ENCODE assay signal across 8 mouse cellular contexts in genomic region chr2:37452376-37452760, GRCm38 (mm10). TPM values are rescaled to one million over a fixed set of nuclear protein-coding genes. Genes with fewer than 3 reads are reported as not detected.
DNase-seq lines count a peak whose midpoint lies in the region; ATAC-seq and TF ChIP-seq lines count a peak whose summit lies in the region.

No protein-coding gene starts in this region.

- H3K27me3 ChIP-seq in neural tube, embryonic 11.5 days (ENCODE audit: control insufficient read depth, insufficient read depth, low read length) = no peaks in the 10 kb centered on the region
- H3K27me3 ChIP-seq in hindbrain, postnatal 0 days (ENCODE audit: insufficient read depth, low read length) = no peaks in the 10 kb centered on the region

- TF ChIP-seq CTCF in hindbrain, postnatal 0 days (IDR thresholded peaks at IDR 0.05; ENCODE audit: low read depth) = no peak

- peaks cover 5% of the 10 kb centered on the region for H3K4me1 ChIP-seq in neural tube, embryonic 11.5 days (ENCODE audit: control insufficient read depth, insufficient read depth, low read length)
- peaks cover 3% of the 10 kb centered on the region; the same call in 1 of the 2 replicates for H3K4me1 ChIP-seq in hindbrain, postnatal 0 days (ENCODE audit: insufficient read depth, low read length)

- DNase-seq in cerebellum, adult 9-10 months = peak; percentile 59
- DNase-seq in cerebellum, postnatal 4 days (ENCODE audit: low spot score in 2 of 2) = no peak
- DNase-seq in neural tube, embryonic 11.5 days (ENCODE audit: low spot score) = no peak
- DNase-seq in neural tube, embryonic 10.5 days (ENCODE audit: extremely low spot score, low spot score) = no peak
- DNase-seq in hindbrain, postnatal 0 days (ENCODE audit: low spot score) = peak; percentile 12
- no peak for DNase-seq in layer of hippocampus, adult 11-12 months (ENCODE audit: low spot score)
- no peak for DNase-seq in cerebellum, adult 8-10 months

- H3K36me3 ChIP-seq in neural tube, embryonic 11.5 days (ENCODE audit: control insufficient read depth, insufficient read depth, low read length) = no peaks in the 10 kb centered on the region
- no peaks in the 10 kb centered on the region for H3K36me3 ChIP-seq in hindbrain, postnatal 0 days (ENCODE audit: insufficient read depth, low read length)

- H3K9me3 ChIP-seq in neural tube, embryonic 11.5 days (ENCODE audit: control insufficient read depth, low read length) = no peaks in the 10 kb centered on the region
- no peaks in the 10 kb centered on the region for H3K9me3 ChIP-seq in hindbrain, postnatal 0 days (ENCODE audit: low read length)

- WGBS in neural tube, embryonic 11.5 days = under 1% methylated on average over 15 of the region's 24 CpGs
- WGBS in hindbrain, postnatal 0 days = under 1% methylated on average over 14 of the region's 24 CpGs

- H3K9ac ChIP-seq in neural tube, embryonic 11.5 days (ENCODE audit: low read length) = peak overlapping the region; percentile 91
- peak overlapping the region; percentile 94 for H3K9ac ChIP-seq in hindbrain, postnatal 0 days (replicated peaks; ENCODE audit: low read length)

- peak; percentile 85 for ATAC-seq in neural tube, embryonic 11.5 days (ENCODE audit: insufficient read depth, low FRiP score, low TSS enrichment)
- ATAC-seq in hindbrain, postnatal 0 days = peak; percentile 91
- 0 out of 2 replicates have a peak, but pooled peaks have one; percentile 9 for ATAC-seq in monocyte, adult 5-6 weeks (replicated peaks; ENCODE audit: insufficient number of reproducible peaks, low FRiP score, low TSS enrichment, poor library complexity, severe bottlenecking)

- peak overlapping the region; percentile 86 for H3K4me2 ChIP-seq in neural tube, embryonic 11.5 days (ENCODE audit: low read depth)
- peak overlapping the region; percentile 66 for H3K4me2 ChIP-seq in hindbrain, postnatal 0 days (ENCODE audit: low read depth, low read length)

- peak overlapping the region; percentile 70 for H3K27ac ChIP-seq in neural tube, embryonic 11.5 days (ENCODE audit: low read depth, low read length)
- peak overlapping the region; percentile 91 for H3K27ac ChIP-seq in hindbrain, postnatal 0 days

- peak overlapping the region; percentile 92 for H3K4me3 ChIP-seq in neural tube, embryonic 11.5 days (ENCODE audit: low read depth, low read length)
- peak overlapping the region; percentile 93 for H3K4me3 ChIP-seq in hindbrain, postnatal 0 days (ENCODE audit: low read length)

RNA-seq across cellular contexts. Expression of gene Rabgap1, which starts 9.3 kb away (rescaled TPM):
- 38.7 and 44.9 TPM in 2 replicates for polyA plus RNA-seq in neural tube, embryonic 11.5 days (2014; fragmentation: Nextera tagmentation; extraction: Ambion mirVana)
- 55.2 and 60.8 TPM in 2 replicates for total RNA-seq in hindbrain, postnatal 0 days (2014; rRNA removed)
- 46.9 and 51.0 TPM in 2 replicates for polyA plus RNA-seq in hindbrain, postnatal 0 days (2015; fragmentation: Nextera tagmentation; extraction: Ambion mirVana)
- 36.5 to 57.2 TPM (median 42.7 TPM) in 3 replicates for total RNA-seq in monocyte, adult 5-6 weeks (2017)

RNA-seq across cellular contexts. Expression of gene Zbtb6, which starts 9.4 kb away (rescaled TPM):
- 7.1 and 7.7 TPM in 2 replicates for polyA plus RNA-seq in neural tube, embryonic 11.5 days (2014; fragmentation: Nextera tagmentation; extraction: Ambion mirVana)
- total RNA-seq in hindbrain, postnatal 0 days (2014; rRNA removed) = 23.5 and 24.5 TPM in 2 replicates
- 6.6 and 7.7 TPM in 2 replicates for polyA plus RNA-seq in hindbrain, postnatal 0 days (2015; fragmentation: Nextera tagmentation; extraction: Ambion mirVana)
- total RNA-seq in monocyte, adult 5-6 weeks (2017) = 34.4 to 36.5 TPM (median 35.6 TPM) in 3 replicates

RNA-seq across cellular contexts. Expression of gene Zbtb26, which starts 9.4 kb away (rescaled TPM):
- polyA plus RNA-seq in neural tube, embryonic 11.5 days (2014; fragmentation: Nextera tagmentation; extraction: Ambion mirVana) = 13.0 and 13.3 TPM in 2 replicates
- 9.8 and 13.4 TPM in 2 replicates for total RNA-seq in hindbrain, postnatal 0 days (2014; rRNA removed)
- 2.0 and 2.4 TPM in 2 replicates for polyA plus RNA-seq in hindbrain, postnatal 0 days (2015; fragmentation: Nextera tagmentation; extraction: Ambion mirVana)
- total RNA-seq in monocyte, adult 5-6 weeks (2017) = 10.5 to 20.5 TPM (median 13.9 TPM) in 3 replicates

RNA-seq across cellular contexts. Expression of gene Rc3h2, which starts 29.7 kb away (rescaled TPM):
- polyA plus RNA-seq in neural tube, embryonic 11.5 days (2014; fragmentation: Nextera tagmentation; extraction: Ambion mirVana) = 21.4 and 24.1 TPM in 2 replicates
- 43.0 and 47.9 TPM in 2 replicates for total RNA-seq in hindbrain, postnatal 0 days (2014; rRNA removed)
- 10.7 and 11.3 TPM in 2 replicates for polyA plus RNA-seq in hindbrain, postnatal 0 days (2015; fragmentation: Nextera tagmentation; extraction: Ambion mirVana)
- total RNA-seq in monocyte, adult 5-6 weeks (2017) = 48.1 to 72.0 TPM (median 49.0 TPM) in 3 replicates

Comparison
In these comparisons a context has a peak if more than half of its experiments do, and no peak if none do; other contexts are left out.
1. DNase-seq: peak in cerebellum, adult 9-10 months (single experiment) and hindbrain, postnatal 0 days (single experiment); none in cerebellum, postnatal 4 days (0 of 2), neural tube, embryonic 11.5 days (single experiment), neural tube, embryonic 10.5 days (single experiment), layer of hippocampus, adult 11-12 months (single experiment) and cerebellum, adult 8-10 months (single experiment).
2. ATAC-seq: peak in every context shown above with its lines; median percentile 91 in hindbrain, postnatal 0 days; 85 in neural tube, embryonic 11.5 days; 9 in monocyte, adult 5-6 weeks.